Mouse (Mus musculus): ENCODE measurements around the gene Tnfaip1. TPM values are rescaled to one million over a fixed set of nuclear protein-coding genes. Genes with fewer than 3 reads are reported as not detected.

Gene Tnfaip1
- polyA plus RNA-seq, 2 experiments = 6.7 to 12.6 TPM

- Histone ChIP-seq H3K36me3 (replicated peaks; ENCODE audit: control insufficient read depth, insufficient read depth, low read depth) (no peaks in the 10 kb centered on the region), H3K9me3 (ENCODE audit: control insufficient read depth, low read length) (no peaks in the 10 kb centered on the region), H3K27ac (no peak overlapping the region), H3K4me3 (ENCODE audit: insufficient read depth in 1 of 2, low read depth in 2 of 2, low read length in 2 of 2) (no peak overlapping the region), H3K4me2 (ENCODE audit: low read depth) (no peak overlapping the region), H3K4me1 (replicated peaks; ENCODE audit: control insufficient read depth in 2 of 2, insufficient read depth in 2 of 2, low read length in 1 of 2) (peaks cover 0 to 8% of the 10 kb centered on the region in 2 experiments; a peak in 2 of 4 replicates), H3K9ac (replicated peaks) (no peak overlapping the region), H3K27me3 (ENCODE audit: control insufficient read depth, insufficient read depth, low read length) (no peaks in the 10 kb centered on the region)
- 45% methylated on average over 6 of the region's 6 CpGs for WGBS (ENCODE audit: insufficient replicate concordance)
- ATAC-seq (ENCODE audit: insufficient read depth) (no peak), DNase-seq (ENCODE audit: low read depth in 3 of 3, low spot score in 3 of 3) (no peak)
- TF ChIP-seq EP300 (IDR thresholded peaks at IDR 0.05; ENCODE audit: low read depth) (no peak), CTCF (IDR thresholded peaks at IDR 0.05; ENCODE audit: low read depth) (no peak)
Measured at GRCm38 (mm10) chr11:78571854-78572253, 35.7 kb upstream of the Tnfaip1 start.

- TF ChIP-seq EP300 (IDR thresholded peaks at IDR 0.05; ENCODE audit: low read depth) = no peak
- no peak for TF ChIP-seq CTCF (IDR thresholded peaks at IDR 0.05; ENCODE audit: low read depth)
- no peak overlapping the region for H3K9ac ChIP-seq (replicated peaks)
- H3K4me1 ChIP-seq (replicated peaks; ENCODE audit: control insufficient read depth in 2 of 2, insufficient read depth in 2 of 2, low read length in 1 of 2) = peaks cover 0 to 10% of the 10 kb centered on the region in 2 experiments; a peak in 2 of 4 replicates
- H3K4me3 ChIP-seq (ENCODE audit: insufficient read depth in 1 of 2, low read depth in 2 of 2, low read length in 2 of 2) = no peak overlapping the region
- no peaks in the 10 kb centered on the region for H3K36me3 ChIP-seq (replicated peaks; ENCODE audit: control insufficient read depth, insufficient read depth, low read depth)
- 88% methylated on average over 8 of the region's 8 CpGs for WGBS (ENCODE audit: insufficient replicate concordance)
- H3K27ac ChIP-seq = no peak overlapping the region
- DNase-seq (ENCODE audit: low read depth in 3 of 3, low spot score in 3 of 3) (no peak), ATAC-seq (ENCODE audit: insufficient read depth) (no peak)
- no peaks in the 10 kb centered on the region for H3K27me3 ChIP-seq (ENCODE audit: control insufficient read depth, insufficient read depth, low read length)
- no peaks in the 10 kb centered on the region for H3K9me3 ChIP-seq (ENCODE audit: control insufficient read depth, low read length)
- no peak overlapping the region for H3K4me2 ChIP-seq (ENCODE audit: low read depth)
Measured at GRCm38 (mm10) chr11:78571441-78571840, 35.3 kb upstream of the Tnfaip1 start.

DNA sequence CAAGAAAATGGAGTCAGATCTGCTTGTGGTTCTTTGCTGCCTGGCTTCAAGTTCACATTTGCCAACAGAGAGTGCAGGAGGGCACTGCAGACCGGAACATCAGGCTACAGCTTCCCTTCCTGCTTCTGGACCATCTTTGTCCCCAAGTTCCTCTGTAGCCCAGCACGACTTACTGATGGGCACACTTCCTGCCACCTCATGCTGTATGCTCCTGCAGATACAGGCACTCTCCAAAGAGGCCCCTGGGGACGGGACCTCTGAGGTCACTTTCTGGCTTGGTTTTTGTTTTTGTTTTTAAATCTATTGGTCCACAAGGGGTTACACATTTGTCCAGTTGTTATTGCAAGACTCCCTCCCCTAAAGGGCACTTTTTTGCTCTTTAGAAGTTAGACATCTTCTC, 33.7 kb upstream of the Tnfaip1 start:
- WGBS (ENCODE audit: insufficient replicate concordance) = 35% methylated on average over 3 of the region's 3 CpGs
- Histone ChIP-seq H3K4me3 (ENCODE audit: insufficient read depth in 1 of 2, low read depth in 2 of 2, low read length in 2 of 2) (no peak overlapping the region), H3K4me2 (ENCODE audit: low read depth) (no peak overlapping the region), H3K9me3 (ENCODE audit: control insufficient read depth, low read length) (no peaks in the 10 kb centered on the region), H3K36me3 (replicated peaks; ENCODE audit: control insufficient read depth, insufficient read depth, low read depth) (no peaks in the 10 kb centered on the region), H3K27me3 (ENCODE audit: control insufficient read depth, insufficient read depth, low read length) (no peaks in the 10 kb centered on the region), H3K9ac (replicated peaks) (no peak overlapping the region), H3K27ac (no peak overlapping the region), H3K4me1 (replicated peaks; ENCODE audit: control insufficient read depth in 2 of 2, insufficient read depth in 2 of 2, low read length in 1 of 2) (peaks cover 0 to 9% of the 10 kb centered on the region in 2 experiments; a peak in 2 of 4 replicates)
- ATAC-seq (ENCODE audit: insufficient read depth) = no peak
- DNase-seq (ENCODE audit: low read depth in 3 of 3, low spot score in 3 of 3) = no peak
- TF ChIP-seq EP300 (IDR thresholded peaks at IDR 0.05; ENCODE audit: low read depth) (no peak), CTCF (IDR thresholded peaks at IDR 0.05; ENCODE audit: low read depth) (no peak)

DNA sequence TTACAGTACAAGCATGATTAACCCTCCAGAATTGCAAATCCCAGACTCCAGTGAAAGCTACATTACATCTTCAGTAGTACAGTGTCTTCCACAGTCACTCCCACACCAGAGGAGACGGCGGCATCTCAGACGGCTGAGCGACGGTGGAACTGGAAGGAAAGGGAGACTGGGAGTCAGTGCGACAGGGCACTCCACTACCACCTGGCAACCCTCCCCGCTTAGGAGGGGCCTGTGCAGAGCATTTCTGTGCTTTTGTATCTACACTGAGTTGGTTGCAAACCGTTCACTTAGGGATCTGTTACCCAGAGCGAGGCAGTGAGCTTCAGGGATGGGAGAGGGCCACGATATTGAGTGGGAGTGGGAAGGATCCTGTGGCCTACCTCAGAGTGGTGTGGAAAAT, 32.7 kb upstream of the Tnfaip1 start:
- Histone ChIP-seq H3K27ac (no peak overlapping the region), H3K9ac (replicated peaks) (no peak overlapping the region), H3K4me2 (ENCODE audit: low read depth) (no peak overlapping the region), H3K4me3 (ENCODE audit: insufficient read depth in 1 of 2, low read depth in 2 of 2, low read length in 2 of 2) (no peak overlapping the region), H3K27me3 (ENCODE audit: control insufficient read depth, insufficient read depth, low read length) (no peaks in the 10 kb centered on the region), H3K36me3 (replicated peaks; ENCODE audit: control insufficient read depth, insufficient read depth, low read depth) (no peaks in the 10 kb centered on the region), H3K9me3 (ENCODE audit: control insufficient read depth, low read length) (no peaks in the 10 kb centered on the region), H3K4me1 (replicated peaks; ENCODE audit: control insufficient read depth in 2 of 2, insufficient read depth in 2 of 2, low read length in 1 of 2) (peaks cover 0 to 7% of the 10 kb centered on the region in 2 experiments; a peak in 2 of 4 replicates)
- no peak for DNase-seq (ENCODE audit: low read depth in 3 of 3, low spot score in 3 of 3)
- no peak for TF ChIP-seq EP300 (IDR thresholded peaks at IDR 0.05; ENCODE audit: low read depth)
- 78% methylated on average over 10 of the region's 10 CpGs for WGBS (ENCODE audit: insufficient replicate concordance)
- no peak for ATAC-seq (ENCODE audit: insufficient read depth)

- no peak for DNase-seq (ENCODE audit: low read depth in 3 of 3, low spot score in 3 of 3)
Measured at GRCm38 (mm10) chr11:78567614-78568013, 31.5 kb upstream of the Tnfaip1 start.

More at GRCm38 (mm10) chr11:78567614-78568013, 31.5 kb upstream of the Tnfaip1 start:
- Histone ChIP-seq H3K4me1 (replicated peaks; ENCODE audit: control insufficient read depth in 2 of 2, insufficient read depth in 2 of 2, low read length in 1 of 2) (peaks cover 0 to 7% of the 10 kb centered on the region in 2 experiments; a peak in 2 of 4 replicates), H3K36me3 (replicated peaks; ENCODE audit: control insufficient read depth, insufficient read depth, low read depth) (no peaks in the 10 kb centered on the region), H3K4me2 (ENCODE audit: low read depth) (no peak overlapping the region), H3K9ac (replicated peaks) (no peak overlapping the region), H3K4me3 (ENCODE audit: insufficient read depth in 1 of 2, low read depth in 2 of 2, low read length in 2 of 2) (no peak overlapping the region), H3K27ac (no peak overlapping the region), H3K9me3 (ENCODE audit: control insufficient read depth, low read length) (no peaks in the 10 kb centered on the region), H3K27me3 (ENCODE audit: control insufficient read depth, insufficient read depth, low read length) (no peaks in the 10 kb centered on the region)
- ATAC-seq (ENCODE audit: insufficient read depth) = no peak
- WGBS (ENCODE audit: insufficient replicate concordance) = 65% methylated on average over 6 of the region's 6 CpGs
- no peak for TF ChIP-seq EP300 (IDR thresholded peaks at IDR 0.05; ENCODE audit: low read depth)
- TF ChIP-seq CTCF (IDR thresholded peaks at IDR 0.05; ENCODE audit: low read depth) = no peak
